Mouse (Mus musculus) neural tube, embryonic 14.5 days (tissue): ENCODE results near the gene Rab3il1. TPM values are rescaled to one million over a fixed set of nuclear protein-coding genes. Genes with fewer than 3 reads are reported as not detected.

ENCODE experiments used
- ATAC-seq: fragments of 200-750 bp; cut with Nextera tagmentation; 2 replicates; pipeline ENCODE4 v1.8.0; 2017; ENCODE audit warnings: low read depth, mild to moderate bottlenecking, moderate TSS enrichment, moderate library complexity
- H3K27ac ChIP-seq: fragments of 300-500 bp; sonication (generic); 2 replicates; pipeline ENCODE4 v1.5.1; 2014; ENCODE audit warnings: low read depth, mild to moderate bottlenecking, control low read depth, low read length, moderate library complexity, mixed read lengths
- H3K27me3 ChIP-seq: fragments of 300-500 bp; sonication (generic); 2 replicates; pipeline ENCODE4 v1.6.1; 2014; ENCODE audit warnings: low read length; ENCODE audit not compliant: control insufficient read depth, insufficient read depth
- H3K36me3 ChIP-seq: fragments of 300-500 bp; sonication (generic); 2 replicates; pipeline ENCODE4 v1.6.1; 2014; ENCODE audit warnings: low read length, mixed read lengths; ENCODE audit not compliant: control insufficient read depth, insufficient read depth
- H3K4me1 ChIP-seq: fragments of 300-500 bp; sonication (generic); 2 replicates; pipeline ENCODE4 v1.6.1; 2014; ENCODE audit warnings: low read length; ENCODE audit not compliant: control insufficient read depth, insufficient read depth
- H3K4me2 ChIP-seq: fragments of 300-500 bp; sonication (generic); 2 replicates; pipeline ENCODE4 v1.6.1; 2014; ENCODE audit warnings: mild to moderate bottlenecking, low read depth, low read length, control low read depth
- H3K4me3 ChIP-seq: fragments of 300-500 bp; sonication (generic); 2 replicates; pipeline ENCODE4 v1.5.1; 2014; ENCODE audit warnings: low read depth, low read length, control low read depth, mixed read lengths
- H3K9ac ChIP-seq: fragments of 300-500 bp; sonication (generic); replicated peaks from 2 replicates; pipeline ENCODE4 v1.6.1; 2014; ENCODE audit warnings: low read depth, mild to moderate bottlenecking, control low read depth, low read length, mixed read lengths
- H3K9me3 ChIP-seq: fragments of 300-500 bp; sonication (generic); 2 replicates; pipeline ENCODE4 v1.6.1; 2016; ENCODE audit warnings: low read length; ENCODE audit not compliant: control insufficient read depth
- WGBS: fragments of 180-500 bp; shearing (Covaris S2); extraction: QIAGEN DNeasy Blood & Tissue Kit; methylation state at CpG from one replicate; pipeline ENCODE4 v1.1.7; 2014; 5-methylcytosine and 5-hydroxymethylcytosine counted together
- polyA plus RNA-seq: library from polyadenylated mRNA; unstranded; fragments of >200 nt; fragmentation: Nextera tagmentation; extraction: Ambion mirVana; gene quantifications from 2 replicates; pipeline ENCODE4 v1.2.1, GENCODE M21; 2014

Rab3il1 gene
- polyA plus RNA-seq, 1 experiment from 2014 or later: 13.6 TPM

DNA sequence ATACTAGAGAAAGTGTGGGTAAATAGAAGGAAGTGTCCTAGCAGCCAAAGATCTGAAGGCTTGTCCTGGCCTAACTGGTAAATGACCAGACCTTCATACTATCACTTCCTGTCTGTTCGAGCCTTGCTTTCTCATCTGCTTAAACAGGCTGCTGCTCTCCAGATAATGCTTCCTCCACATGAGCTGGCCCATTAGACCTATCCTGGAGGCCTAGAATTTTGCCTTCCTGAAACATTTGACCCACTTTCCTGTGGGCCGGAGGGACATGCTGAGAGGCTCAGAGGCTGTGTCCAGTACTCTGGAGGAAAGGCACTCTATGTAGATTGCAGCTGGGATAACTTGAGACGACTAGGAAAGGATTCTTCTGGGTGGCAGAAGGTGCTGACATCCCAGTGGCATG lies 80.6 kb downstream of the Rab3il1 start:
- no peak for ATAC-seq
- Histone ChIP-seq H3K27ac (no peak overlapping the region), H3K36me3 (peaks cover 72% of the 10 kb centered on the region)

DNA sequence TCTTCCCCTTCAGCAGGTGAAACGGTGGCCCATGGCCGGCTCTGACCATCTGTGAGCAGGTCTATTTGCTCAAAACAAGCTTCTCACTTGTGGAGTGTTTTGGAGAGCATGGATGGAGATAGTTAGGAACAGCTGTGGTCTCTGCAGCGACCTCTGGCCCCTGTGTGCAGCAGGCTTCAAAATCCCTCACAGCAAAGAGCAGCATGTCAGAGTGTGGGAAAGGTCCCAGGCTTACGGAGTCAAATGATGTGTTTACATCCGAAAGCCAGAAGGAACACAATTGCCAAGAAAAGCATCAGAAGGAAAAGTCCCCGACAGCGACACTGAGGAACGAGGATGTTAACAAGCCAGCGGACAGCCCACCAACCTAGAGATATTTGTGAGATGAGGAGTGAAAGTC lies 84.0 kb downstream of the Rab3il1 start:
- H3K4me3 ChIP-seq: no peak overlapping the region
- H3K27me3 ChIP-seq: no peaks in the 10 kb centered on the region
- no peaks in the 10 kb centered on the region for H3K9me3 ChIP-seq
- H3K27ac ChIP-seq: no peak overlapping the region
- 89% methylated on average over 9 of the region's 9 CpGs for WGBS
- no peaks in the 10 kb centered on the region for H3K4me1 ChIP-seq
- no peak overlapping the region for H3K4me2 ChIP-seq
- H3K36me3 ChIP-seq: peaks cover 86% of the 10 kb centered on the region
- no peak for ATAC-seq
- no peak overlapping the region for H3K9ac ChIP-seq

More for the DNA sequence above, 80.6 kb downstream of the Rab3il1 start:
- Histone ChIP-seq H3K9me3 (no peaks in the 10 kb centered on the region), H3K4me3 (no peak overlapping the region), H3K4me2 (no peak overlapping the region), H3K27me3 (no peaks in the 10 kb centered on the region), H3K9ac (no peak overlapping the region), H3K4me1 (no peaks in the 10 kb centered on the region)
- WGBS: 78% methylated on average over 3 of the region's 3 CpGs

DNA sequence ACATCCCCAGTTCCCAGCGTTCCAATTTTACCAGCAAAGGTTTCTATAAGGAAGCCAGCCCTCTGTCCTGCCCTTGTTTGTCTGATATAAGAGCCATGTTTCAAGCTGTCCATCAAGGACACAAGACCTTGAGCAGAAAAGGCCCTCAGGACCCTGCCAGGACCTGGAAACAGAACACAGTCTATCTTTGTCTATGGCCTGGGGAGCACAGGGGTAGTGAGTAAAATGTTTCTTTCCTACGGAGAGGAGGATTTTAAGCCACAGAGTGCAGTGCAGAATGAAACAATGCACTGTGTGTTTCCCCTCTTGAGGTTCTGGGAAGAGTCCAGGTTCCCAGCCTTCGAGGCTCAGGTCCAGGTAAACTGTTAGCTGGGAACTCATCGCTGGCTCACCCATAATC lies 85.5 kb downstream of the Rab3il1 start:
- Histone ChIP-seq H3K9ac (no peak overlapping the region), H3K4me1 (no peaks in the 10 kb centered on the region), H3K27ac (no peak overlapping the region), H3K27me3 (no peaks in the 10 kb centered on the region), H3K9me3 (no peaks in the 10 kb centered on the region), H3K4me2 (no peak overlapping the region), H3K4me3 (no peak overlapping the region), H3K36me3 (peaks cover 89% of the 10 kb centered on the region)
- ATAC-seq: no peak
- 90% methylated on average over 4 of the region's 4 CpGs for WGBS

Other genes with a start within 250 kb of the Rab3il1 start
- gene Scgb2a2, start 154.1 kb upstream of the Rab3il1 start, polyA plus RNA-seq: not detected in 2 replicates
- gene Incenp, start 102.1 kb upstream of the Rab3il1 start, polyA plus RNA-seq: 16.2 and 16.8 TPM in 2 replicates
- gene Fth1, start 21.1 kb upstream of the Rab3il1 start, polyA plus RNA-seq: 1,462 and 1,732 TPM in 2 replicates
- 1.5 and 2.3 TPM in 2 replicates for gene Best1, start within 50 bp of the Rab3il1 start, polyA plus RNA-seq
- gene Fads3, start 39.9 kb downstream of the Rab3il1 start, polyA plus RNA-seq: 19.3 and 19.5 TPM in 2 replicates
- 48.5 and 55.3 TPM in 2 replicates for gene Fads2, start 100.1 kb downstream of the Rab3il1 start, polyA plus RNA-seq
- 148 and 165 TPM in 2 replicates for gene Fads1, start 181.2 kb downstream of the Rab3il1 start, polyA plus RNA-seq
- 331 and 349 TPM in 2 replicates for gene Tmem258, start 202.3 kb downstream of the Rab3il1 start, polyA plus RNA-seq
- 18.0 and 21.0 TPM in 2 replicates for gene Fen1, start 202.5 kb downstream of the Rab3il1 start, polyA plus RNA-seq
- 0.76 and 0.95 TPM in 2 replicates for gene Myrf, start 239.1 kb downstream of the Rab3il1 start, polyA plus RNA-seq